Mouse (Mus musculus) spleen, adult 12 weeks (tissue): ENCODE measurements around the gene Jtb.

Experiments
- DNase-seq: peaks from one replicate; pipeline ENCODE4 v3.0.0; 2022; ENCODE audit warnings: low spot score

Jtb gene

DNA sequence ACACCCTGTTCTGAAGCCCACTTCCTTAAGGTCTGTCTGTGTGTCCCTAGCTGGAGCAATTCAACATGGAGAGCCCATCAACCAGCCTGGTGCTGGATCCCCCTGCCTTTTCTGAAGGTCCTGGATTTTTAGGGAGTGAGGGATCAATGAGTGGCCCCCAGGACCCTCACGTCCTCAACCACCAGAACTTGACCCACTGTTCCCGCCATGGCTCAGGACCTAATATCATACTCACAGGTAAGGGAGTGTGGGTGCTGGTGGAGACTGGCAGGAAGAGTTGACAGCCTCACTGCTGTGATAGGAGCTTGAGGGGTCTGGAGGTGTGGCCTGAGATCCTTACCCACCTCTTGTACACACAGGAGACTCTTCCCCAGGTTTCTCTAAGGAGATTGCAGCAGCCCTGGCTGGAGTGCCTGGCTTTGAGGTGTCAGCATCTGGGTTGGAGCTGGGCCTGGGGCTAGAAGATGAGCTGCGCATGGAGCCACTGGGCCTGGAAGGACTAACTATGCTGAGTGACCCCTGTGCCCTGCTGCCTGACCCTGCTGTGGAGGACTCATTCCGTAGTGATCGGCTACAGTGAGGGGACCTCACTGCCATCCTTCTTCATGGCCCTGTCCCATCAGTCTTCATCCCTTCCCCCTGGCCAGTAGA lies 31.8 kb downstream of the Jtb start:
- no peak for DNase-seq

GRCm38 (mm10) chr3:90264687-90265033 lies 33.3 kb downstream of the Jtb start:
- DNase-seq = no peak

- DNase-seq = peak; percentile 86
Measured at GRCm38 (mm10) chr3:90265034-90265931, 33.9 kb downstream of the Jtb start, which contains the start of gene Dennd4b. Dennd4b (plus strand) TSS chr3:90265185.

DNA sequence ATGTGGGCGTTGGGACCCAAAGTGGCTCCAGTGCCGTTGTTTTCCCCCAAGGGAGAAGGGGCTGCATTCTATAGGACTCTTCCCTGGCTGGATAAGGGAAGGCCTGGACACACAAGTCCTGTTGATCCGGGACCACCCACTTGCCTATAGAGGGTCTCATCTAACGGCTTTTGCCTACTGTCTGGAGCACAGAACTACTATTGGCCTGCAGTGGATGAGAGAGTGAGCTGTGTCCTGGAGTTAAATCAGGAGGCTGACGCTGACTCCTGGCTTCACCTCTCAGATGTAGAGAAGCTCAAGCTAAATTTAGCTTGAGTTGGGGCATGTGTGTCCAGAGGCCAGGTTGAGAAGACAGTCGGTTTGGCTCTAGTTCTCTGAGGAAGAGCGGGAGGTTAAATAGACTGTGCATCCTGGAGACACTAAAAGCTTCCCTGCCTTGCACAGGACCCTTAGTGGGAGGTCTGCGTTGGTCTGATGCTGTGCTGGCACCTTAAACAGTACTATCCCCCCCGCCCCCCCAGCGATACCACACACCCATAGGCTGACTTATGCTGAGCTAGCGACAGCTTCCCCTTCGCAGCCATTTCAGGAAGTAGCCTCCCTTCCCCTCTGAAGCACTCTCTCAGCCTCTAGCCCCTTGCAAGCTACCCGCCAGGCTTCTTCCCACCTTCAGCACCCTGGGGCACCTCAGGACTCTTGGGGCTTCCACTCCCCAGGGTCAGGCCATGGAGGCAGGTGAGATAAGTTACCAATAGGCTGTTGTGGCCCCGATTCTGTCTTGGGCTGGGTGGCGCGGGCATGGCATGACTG lies 34.7 kb downstream of the Jtb start:
- DNase-seq = peak; percentile 43

DNA sequence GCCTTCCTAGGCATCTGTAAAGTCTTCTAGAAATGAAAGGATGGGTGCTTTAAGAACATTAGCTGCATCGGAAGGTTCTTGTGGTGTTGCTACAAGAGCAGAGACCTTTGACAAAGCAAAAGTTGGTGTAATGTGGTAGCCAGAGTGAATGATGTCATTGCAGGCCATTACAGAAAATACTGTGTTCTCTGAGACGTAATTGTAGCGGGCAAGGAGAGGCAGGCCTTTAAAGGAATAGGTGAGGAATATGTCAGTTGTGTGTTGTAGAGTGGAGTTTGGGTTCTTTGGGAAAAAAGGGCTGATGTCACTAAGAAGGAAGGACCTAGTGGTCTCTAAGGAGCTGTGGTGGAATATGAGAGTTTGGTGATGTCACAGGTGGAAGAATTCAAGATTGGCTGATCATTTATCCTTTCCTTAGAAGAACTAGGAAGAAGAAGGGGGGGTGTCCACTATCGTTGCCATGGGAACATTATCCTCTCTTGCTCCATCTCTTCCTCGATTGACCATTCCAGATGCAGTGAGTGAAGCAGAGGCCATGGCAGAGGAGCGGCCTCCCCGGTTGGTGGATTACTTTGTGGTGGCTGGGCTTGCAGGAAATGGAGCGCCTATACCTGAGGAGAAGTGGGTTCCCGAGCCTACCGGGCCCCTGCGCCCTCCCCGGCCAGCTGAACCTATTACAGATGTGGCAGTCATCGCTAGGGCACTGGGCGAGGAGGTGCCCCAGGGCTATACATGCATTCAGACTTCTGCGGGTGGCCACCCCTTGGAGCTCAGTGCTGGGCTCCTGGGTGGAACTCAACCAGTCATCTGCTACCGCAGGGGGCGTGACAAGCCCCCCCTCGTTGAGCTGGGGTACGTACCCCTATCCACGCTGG lies 35.7 kb downstream of the Jtb start:
- DNase-seq = no peak

DNA sequence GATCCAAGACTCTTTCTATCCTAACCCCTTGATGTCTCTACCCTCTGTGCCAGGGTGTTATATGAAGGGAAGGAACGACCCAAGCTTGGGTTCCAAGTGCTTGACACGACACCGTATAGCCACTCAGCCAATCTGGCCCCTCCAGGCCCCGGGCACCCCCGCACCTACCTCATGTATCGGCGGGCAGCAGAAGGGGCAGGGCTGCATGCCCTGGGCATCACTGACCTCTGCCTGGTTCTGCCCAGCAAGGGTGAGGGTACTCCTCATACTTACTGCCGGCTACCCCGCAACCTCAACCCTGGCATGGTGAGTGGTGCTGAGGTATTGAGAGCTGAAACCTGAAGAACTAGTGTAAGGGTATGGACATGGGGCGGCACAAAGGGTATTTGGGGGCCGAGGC lies 36.8 kb downstream of the Jtb start:
- no peak for DNase-seq

DNA sequence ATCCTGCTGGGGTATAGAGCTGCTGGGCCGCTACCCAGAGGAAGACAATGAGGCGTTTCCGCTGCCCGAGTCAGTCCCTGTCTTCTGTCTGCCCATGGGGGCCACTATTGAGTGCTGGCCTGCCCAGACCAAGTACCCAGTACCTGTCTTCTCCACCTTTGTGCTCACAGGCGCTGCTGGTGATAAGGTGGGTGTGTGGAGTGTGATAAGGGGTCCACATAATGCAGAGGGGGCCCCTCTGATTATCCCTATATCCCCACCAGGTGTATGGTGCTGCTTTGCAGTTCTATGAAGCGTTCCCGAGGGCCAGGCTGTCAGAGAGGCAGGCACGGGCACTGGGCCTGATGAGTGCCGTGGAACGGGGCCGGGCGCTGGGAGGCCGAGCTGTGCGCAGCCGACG lies 37.6 kb downstream of the Jtb start:
- DNase-seq = no peak

DNA sequence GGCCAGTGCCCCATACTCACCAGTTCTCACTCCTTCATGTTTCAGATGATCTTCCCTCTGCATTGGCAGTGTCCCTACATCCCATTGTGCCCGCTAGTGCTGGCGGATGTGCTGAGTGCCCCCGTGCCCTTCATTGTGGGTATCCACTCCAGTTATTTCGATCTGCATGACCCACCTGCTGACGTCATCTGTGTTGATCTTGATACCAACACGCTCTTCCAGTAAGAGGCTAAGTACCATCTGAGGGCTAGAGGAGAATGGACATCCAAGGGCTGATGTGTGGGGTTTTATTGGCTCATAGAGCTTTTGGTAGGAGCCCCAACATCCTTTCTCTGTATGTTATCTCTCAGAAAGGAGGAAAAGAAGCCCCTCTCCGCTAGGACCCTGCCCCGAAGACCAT lies 39.4 kb downstream of the Jtb start:
- no peak for DNase-seq

GRCm38 (mm10) chr3:90272170-90272569 lies 40.8 kb downstream of the Jtb start:
- no peak for DNase-seq

GRCm38 (mm10) chr3:90273855-90274254 lies 42.5 kb downstream of the Jtb start:
- DNase-seq = no peak

- no peak for DNase-seq
Measured at GRCm38 (mm10) chr3:90275286-90275685, 43.9 kb downstream of the Jtb start.

GRCm38 (mm10) chr3:90276858-90277257 lies 45.5 kb downstream of the Jtb start:
- DNase-seq = no peak

DNA sequence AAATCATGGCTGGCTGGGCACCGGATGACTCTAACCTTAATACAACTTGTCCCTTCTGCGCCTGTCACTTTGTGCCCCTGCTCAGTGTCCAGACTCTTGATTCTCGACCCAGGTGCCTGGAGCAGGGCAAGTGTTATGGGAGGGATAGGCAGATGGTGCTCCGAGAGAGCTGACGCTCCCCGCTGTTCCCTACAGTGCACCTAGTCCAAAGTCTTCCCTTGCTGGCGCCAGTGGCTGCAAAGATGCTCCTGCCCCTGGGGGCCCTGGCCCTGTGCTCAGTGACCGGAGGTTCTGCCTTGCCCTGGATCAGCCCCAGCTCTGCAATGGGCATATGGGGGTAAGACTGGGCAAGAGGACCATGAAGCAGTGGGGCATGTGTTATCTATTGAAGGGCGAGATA lies 46.4 kb downstream of the Jtb start:
- DNase-seq = no peak

- no peak for DNase-seq
Measured at GRCm38 (mm10) chr3:90278211-90278610, 46.8 kb downstream of the Jtb start.

GRCm38 (mm10) chr3:90279216-90279615 lies 47.8 kb downstream of the Jtb start:
- DNase-seq = no peak

- DNase-seq = no peak
Measured at GRCm38 (mm10) chr3:90279743-90280142, 48.3 kb downstream of the Jtb start.

- DNase-seq = no peak
Measured at GRCm38 (mm10) chr3:90280708-90281107, 49.3 kb downstream of the Jtb start.

DNA sequence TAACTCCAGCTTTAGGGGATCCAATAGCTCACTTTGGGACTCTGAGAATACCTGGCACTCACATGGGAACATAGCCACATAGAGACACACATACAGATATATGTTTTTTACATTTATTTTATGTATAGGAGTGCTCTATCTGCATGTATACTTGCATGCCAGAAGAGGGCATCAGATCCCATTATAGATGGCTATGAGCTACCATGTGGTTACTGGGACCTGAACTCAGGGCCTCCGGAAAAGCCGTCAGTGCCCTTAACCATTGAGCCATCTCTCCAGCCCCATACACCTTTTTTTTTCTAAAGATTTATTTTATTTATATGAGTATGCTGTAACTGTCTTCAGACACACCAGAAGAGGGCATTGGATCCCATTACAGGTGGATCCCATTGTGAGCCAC lies 52.8 kb downstream of the Jtb start:
- no peak for DNase-seq
